Mouse (Mus musculus) thymus, postnatal 36 days (tissue): Measurements from ENCODE around the gene Ube2l6.
A peak's percentile ranks its signal among the peaks of the same experiment; 100 is the strongest.
"Not testable (repeated sequence)": the region's sequence is repeated elsewhere in the genome, so short reads cannot be mapped to it uniquely, and the experiment has no call there.

Source experiments
- DNase-seq, 2 experiments: peaks; one replicate each; pipeline ENCODE4 v3.0.0; 2022; ENCODE audit warnings: mixed read lengths in 2 of 2

Ube2l6 gene

GRCm38 (mm10) chr2:84793871-84794270, 4.8 kb upstream of the Ube2l6 start:
- DNase-seq: no peak

GRCm38 (mm10) chr2:84797833-84798492, 665 bp upstream of the Ube2l6 start:
- DNase-seq: peak; percentile 29 to 33

- peak; percentile 25 for DNase-seq
Measured at GRCm38 (mm10) chr2:84799041-84799561, 473 bp downstream of the Ube2l6 start.

GRCm38 (mm10) chr2:84800304-84800703, 1.7 kb downstream of the Ube2l6 start:
- DNase-seq: no peak

GRCm38 (mm10) chr2:84801223-84801622, 2.6 kb downstream of the Ube2l6 start:
- DNase-seq: not testable (repeated sequence)

- DNase-seq: no peak
Measured at GRCm38 (mm10) chr2:84803963-84804362, 5.3 kb downstream of the Ube2l6 start.

GRCm38 (mm10) chr2:84806546-84806945, 7.9 kb downstream of the Ube2l6 start:
- no peak for DNase-seq

- DNase-seq: no peak
Measured at GRCm38 (mm10) chr2:84809330-84809729, 10.7 kb downstream of the Ube2l6 start.

GRCm38 (mm10) chr2:84810526-84810885, 11.9 kb downstream of the Ube2l6 start:
- no peak for DNase-seq

- peak; percentile 78 to 80 for DNase-seq
Measured at GRCm38 (mm10) chr2:84810886-84811577, 12.4 kb downstream of the Ube2l6 start.

GRCm38 (mm10) chr2:84811880-84812279, 13.3 kb downstream of the Ube2l6 start:
- DNase-seq: no peak

GRCm38 (mm10) chr2:84812676-84813075, 14.0 kb downstream of the Ube2l6 start:
- no peak for DNase-seq

GRCm38 (mm10) chr2:84819861-84820260, 21.2 kb downstream of the Ube2l6 start:
- no peak for DNase-seq

- DNase-seq: no peak
Measured at GRCm38 (mm10) chr2:84822552-84822951, 23.9 kb downstream of the Ube2l6 start, which contains the start of gene Smtnl1. Gene Smtnl1, minus strand, starts transcription at chr2:84822652.

- DNase-seq: no peak
Measured at GRCm38 (mm10) chr2:84823237-84823636, 24.6 kb downstream of the Ube2l6 start.

GRCm38 (mm10) chr2:84826488-84827282, 28.1 kb downstream of the Ube2l6 start, which contains the start of gene Timm10:
Gene Timm10, plus strand, starts transcription at chr2:84826997.
- peak; percentile 63 to 66 for DNase-seq

GRCm38 (mm10) chr2:84827283-84827920, 28.8 kb downstream of the Ube2l6 start:
- DNase-seq: no peak

GRCm38 (mm10) chr2:84831666-84832391, 33.2 kb downstream of the Ube2l6 start:
- DNase-seq: peak; percentile 73

GRCm38 (mm10) chr2:84837107-84837506, 38.5 kb downstream of the Ube2l6 start:
- DNase-seq: peak; percentile 69 to 82

GRCm38 (mm10) chr2:84837817-84838592, 39.4 kb downstream of the Ube2l6 start:
- DNase-seq: peak; percentile 58 to 64

- no peak for DNase-seq
Measured at GRCm38 (mm10) chr2:84838593-84838949, 39.9 kb downstream of the Ube2l6 start, which contains the start of gene Slc43a1. Gene Slc43a1, plus strand, starts transcription at chr2:84838850.
